Mouse (Mus musculus): ENCODE data around the gene Gm48552.

Gm48552 gene

DNA sequence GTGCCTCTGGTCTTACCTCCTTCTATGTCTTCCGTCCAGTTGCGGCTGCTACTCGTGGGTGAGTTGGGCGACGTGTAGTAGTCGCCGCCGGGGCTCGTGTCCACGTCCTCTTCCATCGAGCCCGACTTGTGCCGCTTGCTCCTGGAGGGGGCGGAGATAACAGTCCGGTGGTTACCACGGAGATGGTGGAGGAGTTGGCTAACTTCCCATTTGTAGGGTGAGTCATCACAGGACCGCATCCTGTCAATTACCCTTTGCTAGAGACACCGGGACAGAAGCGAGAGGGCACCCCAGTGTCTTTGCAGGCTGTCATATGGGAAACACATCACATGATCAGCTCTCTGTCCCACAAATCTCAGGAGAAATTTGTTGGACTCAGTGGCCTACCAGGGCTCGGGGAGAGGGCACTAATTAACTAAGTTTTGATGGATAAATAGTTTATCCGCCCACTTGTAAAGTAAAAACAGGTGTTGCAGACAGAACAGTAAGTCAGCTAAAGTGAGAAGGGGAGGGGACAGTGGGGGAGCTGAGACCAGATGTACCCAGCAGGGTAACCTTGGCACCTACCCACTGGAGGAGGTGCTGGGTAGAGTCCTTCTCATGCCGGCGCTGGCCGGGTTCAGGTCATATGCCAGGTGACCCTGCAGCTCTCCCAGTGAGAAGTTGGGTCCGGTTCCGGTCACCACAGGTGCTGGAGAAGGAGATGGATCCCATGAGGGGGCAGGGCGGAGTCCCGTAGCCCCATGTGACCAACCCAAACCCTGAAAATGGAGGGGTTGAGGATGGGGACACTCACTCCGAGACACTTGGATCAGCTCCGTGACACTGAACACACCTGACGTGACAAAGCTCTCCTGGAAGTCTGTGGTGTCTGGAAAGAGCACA is 19.0 kb downstream of the Gm48552 start:
- peak; percentile 91 to 94 for DNase-seq

DNA sequence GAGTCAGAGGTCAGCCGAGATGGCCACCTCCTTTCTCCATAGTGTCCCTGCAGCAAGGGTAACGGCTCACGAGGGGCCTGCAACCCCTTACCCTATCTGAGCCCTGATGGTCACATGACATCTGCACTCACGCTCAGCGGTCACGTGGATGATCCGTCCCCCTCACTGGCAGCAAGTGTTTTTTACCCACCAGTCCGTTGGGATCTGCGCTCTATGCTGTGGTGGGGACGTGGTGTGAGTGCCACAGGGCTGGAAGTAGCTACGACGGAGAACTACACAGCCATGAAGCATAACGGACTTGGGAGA is 19.6 kb downstream of the Gm48552 start:
- DNase-seq: no peak

DNA sequence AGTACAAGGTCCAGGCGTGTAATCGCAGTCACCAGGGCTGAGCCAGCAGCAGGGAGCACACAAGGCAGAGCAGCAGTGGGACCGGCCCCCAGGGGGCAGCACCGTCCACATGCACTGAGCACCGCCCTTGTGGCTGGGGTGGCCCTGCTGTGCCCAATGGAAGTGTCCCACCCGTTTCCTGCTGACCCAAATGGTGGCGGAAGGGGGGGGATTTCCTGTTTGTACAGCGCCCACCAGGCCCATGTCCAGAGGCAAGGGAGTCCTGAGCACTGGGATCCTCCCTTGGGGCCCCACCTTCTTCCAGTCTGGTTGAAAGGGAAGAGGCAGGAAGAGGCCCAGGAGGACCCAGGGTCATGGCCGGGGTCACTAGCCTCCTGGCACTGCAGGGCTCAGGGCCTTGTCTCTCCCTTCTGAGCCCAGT is 20.1 kb downstream of the Gm48552 start:
- peak; percentile 93 to 95 for DNase-seq

DNA sequence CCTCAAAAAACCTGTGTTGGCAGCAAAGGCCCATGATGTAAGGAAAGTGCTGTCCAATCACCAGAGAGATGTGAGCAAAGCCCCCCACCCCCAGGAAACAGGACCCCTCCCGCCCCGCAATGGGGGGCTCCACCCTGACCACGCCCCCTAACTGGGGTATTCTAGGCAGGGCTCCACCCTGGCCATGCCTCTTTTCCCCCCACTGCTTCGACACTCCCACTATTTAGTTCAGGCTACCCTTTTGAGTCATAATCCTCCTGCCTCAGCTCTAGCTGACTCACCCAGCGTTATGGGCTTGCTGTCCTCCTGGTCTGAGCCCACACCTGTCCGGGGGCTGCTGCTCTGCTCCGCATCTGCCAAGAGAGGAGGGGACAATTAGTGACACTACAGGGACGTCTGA is 20.5 kb downstream of the Gm48552 start:
- no peak for DNase-seq

DNA sequence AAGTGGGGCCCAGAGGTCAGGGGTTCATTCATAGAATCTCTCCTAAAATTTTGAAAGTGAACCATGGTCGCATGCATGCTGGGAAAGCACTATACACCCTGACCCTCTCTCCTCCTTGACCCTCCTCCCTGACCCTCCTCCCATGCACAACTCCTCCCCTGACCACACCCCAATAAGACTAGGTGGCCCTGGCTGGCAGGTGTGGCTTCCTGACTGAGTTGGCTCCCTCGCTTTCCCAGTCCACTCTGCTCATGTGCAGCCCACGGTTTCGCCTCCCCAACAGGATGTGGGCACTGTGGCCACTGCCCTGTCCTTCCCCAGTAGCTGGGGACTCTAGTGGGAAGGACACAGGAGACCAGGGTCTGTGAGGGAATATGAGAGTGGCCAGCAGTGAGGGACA is 21.5 kb downstream of the Gm48552 start:
- DNase-seq: peak; percentile 63 to 72

DNA sequence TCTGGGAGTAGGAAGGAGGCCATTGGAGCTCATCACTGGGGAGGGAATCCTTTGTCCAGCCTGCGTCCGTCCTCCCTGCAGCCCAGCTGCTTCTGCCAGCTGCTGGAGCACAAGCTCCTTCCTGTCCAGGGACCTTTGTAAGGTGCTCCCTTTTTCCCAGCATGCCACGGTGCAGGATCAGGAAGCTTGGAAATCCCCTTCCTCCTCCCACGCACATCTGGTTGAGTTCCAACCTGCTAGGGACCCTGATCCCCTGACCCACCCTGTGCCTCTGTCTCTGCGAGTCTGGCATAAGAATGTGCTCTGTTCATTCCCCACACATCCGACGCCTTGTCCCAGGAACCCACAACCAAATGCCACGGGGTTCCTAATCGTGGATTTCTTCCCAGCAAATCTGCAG is 22.2 kb downstream of the Gm48552 start:
- no peak for DNase-seq

DNA sequence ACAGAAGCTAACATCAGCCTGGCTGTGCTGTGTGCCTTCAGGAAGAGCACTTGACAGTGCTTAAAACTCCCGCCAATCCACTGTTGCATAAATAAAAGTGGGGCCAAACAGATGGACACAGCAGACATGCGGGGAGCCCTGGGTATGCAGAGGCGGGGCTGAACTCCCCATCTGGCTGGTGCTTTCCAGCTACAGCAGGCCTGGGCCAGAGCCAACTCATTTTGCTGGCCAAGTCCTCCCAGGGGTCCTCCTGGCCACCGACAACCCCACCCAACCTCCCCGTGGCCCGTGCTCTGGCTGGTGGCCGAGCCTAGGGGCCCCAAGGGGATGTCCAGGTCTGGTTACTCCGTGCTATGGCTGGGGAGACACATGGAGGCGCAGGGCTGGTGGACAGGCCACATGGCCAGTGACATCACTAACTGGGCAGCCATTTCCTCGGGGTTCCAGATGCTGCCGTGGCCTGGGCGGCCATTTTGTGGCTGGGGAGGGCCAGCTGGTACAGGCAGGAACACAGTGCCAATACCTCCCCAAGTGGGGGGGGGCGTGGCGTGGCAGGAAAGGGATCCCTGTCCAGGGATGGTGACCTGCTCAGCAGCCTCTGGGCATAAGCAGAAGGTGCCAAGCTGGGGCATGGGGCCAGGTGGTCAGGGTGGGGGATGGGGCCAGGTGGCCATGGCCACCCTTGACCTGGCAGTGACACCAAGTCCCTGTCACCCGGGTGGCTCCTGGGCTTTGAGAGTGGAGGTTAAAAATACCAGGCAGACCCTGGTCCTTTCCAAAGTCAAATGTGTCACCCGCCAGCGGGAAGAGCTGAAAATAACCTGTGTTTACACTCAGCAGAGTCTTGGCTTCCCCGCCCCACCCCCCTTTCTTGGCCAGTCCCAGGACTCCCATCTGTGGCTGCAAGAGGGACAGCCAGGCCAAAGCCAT is 22.9 kb downstream of the Gm48552 start:
- peak; percentile 79 to 86 for DNase-seq

DNA sequence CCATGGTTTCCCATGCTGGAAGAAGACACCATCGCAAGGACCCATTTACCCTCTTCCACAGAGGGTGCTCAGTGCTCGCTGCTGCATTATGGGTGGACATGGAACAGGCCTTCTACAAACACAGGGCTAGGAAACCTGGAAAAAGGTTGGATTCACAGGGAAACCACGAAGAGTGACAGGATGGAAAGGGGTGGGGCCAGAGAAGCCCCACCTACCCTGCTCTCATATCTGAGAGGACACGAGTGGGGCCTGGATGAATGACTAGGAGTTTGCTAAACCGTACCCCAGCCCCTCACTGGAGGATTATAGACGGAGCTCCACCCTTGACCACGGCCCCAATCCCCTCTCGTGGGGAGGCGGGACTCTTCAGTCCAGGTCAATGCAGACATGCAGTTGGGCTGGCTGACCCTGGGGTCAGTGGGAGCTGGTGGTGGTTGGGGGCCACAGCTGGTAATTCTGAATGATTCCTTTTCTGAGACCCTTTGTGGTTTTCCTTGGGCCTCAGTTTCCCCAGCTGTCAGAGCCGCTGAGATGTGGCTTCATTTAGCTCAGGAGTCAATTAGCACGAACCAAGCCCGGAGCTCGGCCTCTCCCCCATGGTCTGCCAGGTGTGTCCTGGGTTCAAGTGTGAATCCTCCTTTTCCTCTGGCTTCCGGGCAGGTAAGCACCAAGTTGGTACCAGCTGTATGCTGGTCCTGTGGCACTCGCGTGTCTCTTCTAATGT is 23.9 kb downstream of the Gm48552 start:
- no peak for DNase-seq

DNA sequence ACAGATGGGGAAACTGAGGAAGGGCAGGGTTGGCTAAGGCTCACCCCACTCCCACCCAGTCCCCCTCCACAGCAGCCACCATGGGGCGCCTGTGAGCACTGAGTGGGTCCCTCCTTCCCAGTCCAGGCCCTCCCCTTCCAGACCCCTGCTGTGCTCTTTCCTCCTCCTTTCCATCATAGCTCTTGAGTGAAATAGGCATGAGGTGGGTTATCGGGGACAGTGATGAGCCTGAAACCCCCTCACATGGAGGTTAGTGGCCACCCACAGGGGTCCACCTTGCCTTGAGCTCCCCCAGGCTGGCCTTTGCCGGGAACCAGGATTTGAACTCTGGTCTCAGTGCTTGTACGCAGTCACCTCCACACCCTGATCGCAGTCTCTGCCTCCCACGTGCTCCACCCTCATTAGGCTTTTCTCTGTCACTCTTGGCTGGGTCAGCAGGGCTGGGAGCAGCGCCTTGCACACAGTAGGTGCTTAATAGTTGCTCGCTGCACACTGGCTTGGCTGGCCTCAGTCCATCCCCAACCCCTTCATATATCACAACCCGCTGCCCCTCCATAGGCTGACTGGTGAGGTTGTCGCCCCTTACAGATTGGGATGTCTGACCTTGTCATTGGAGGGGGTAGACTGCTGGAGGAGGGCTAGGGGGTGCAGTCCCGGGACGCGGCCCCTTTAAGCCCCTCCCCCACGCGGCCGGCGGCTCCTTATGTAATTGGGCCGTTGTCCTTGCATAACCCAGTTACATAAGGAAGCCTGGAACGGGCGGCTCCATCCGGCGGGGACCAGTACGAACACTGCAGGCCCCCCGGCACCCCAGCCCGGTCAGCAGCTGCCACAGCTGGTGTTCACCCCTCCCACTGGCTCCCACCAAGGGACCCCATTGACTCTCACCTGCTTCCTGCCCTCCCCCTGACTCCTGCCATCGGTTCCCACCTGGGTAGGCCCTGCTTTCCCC is 24.8 kb downstream of the Gm48552 start:
- peak; percentile 89 to 94 for DNase-seq

DNA sequence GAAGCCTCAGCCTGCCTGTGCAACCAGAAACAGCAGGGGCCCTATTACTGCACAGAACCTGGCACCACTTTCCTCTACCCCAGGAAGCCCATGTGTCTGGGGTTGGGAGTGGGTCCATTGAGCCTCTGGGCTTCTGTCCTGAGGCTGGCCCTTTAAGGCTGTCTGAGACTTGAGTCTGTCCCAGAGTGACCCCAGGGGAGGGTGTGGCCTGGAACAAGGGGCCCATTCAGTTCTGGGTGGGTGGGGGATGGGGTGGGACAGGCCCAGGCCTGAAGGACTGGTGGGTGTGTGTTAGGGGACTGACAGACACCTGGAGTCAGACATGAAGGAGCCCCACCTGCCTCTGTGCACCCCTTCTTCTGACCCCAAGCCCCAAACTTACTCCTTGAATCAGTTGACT is 25.9 kb downstream of the Gm48552 start:
- DNase-seq: peak in 1 of 2 experiments; percentile 77

DNA sequence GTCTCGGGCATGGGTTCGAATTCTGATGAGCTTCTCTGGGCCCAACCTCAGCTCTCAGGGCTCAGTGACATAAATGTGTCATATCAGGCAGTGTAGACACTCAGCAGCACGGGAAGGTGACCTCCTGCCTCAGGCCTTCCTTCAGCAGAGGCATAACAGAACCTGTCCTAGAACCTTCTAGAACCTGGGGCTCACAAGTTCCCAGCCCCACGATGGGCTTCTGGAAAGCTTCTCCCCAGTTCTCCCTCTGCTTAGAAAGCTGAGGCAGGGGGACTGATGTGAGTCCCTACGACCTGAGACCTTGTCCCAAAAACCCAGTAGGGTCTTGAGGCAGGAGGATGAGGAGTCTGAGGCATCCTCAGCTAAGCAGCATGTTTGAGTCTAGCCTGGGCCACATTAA is 26.3 kb downstream of the Gm48552 start:
- DNase-seq: no peak

DNA sequence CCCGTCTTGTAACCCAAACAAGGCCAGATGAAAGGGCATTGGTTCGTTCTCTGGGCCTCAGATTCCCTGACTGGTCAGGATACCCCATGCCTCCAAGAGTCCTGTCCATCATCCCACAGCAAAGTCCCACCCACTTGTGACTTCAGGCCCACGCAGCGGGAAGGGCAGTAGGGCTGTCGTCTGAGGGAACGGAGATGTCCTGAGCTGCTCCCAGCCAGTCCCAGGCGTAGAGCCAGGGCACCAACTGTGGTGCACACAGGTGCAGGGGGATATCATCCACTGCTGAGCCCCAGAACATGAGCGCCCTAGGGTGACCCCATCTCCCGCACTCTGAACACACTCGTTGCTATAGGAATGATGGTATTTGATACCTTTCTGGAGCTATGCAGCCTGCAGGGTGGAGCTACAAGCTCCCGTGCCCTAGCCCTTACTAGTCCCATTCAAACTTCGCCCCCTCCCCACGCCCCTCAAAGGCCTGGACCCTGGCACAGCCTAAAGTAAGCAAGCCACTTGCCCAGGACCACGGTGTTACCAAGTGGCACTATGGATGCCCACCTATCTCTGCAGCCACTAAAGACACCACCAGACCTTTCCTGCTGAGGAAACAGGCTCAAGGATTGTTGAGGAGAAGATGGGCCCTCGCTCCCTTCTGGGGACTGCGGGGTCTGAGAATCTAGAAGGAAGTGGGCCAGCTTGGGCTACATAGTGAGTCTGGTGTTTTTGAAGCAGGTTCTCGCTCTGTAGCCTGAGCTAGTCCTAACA is 26.9 kb downstream of the Gm48552 start:
- no peak for DNase-seq

DNA sequence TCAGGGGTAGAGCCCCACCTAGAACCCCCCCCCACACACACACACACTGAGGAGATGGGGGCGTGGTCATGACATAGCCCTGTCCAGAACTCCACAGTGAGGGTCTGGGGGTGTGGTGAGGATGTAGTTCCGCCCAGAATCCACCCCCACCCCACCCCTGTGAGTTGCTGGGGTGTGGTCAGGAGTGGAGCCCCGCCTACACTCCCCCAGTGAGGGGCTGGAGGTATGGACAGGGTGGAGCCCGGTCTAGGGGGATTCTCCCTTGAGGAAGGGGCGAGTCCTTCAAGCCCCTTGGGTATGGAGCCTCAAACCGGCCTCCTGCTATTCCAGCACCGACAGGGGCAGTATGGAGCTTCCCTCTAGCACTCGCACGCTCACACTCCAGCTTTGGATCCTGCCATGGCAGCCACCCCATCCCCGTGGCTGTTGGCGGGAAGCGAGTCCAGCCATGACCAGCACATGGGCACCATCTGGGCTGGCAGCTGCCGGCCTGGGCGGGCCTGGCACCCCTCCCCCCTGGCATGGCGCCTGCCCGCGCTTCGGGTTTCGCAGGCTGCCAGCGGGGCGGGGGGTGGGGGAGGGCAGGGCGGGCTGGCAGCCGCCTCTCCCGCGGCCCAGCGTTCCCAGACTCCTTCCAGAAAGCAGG is 27.9 kb downstream of the Gm48552 start:
- peak; percentile 84 to 89 for DNase-seq

DNA sequence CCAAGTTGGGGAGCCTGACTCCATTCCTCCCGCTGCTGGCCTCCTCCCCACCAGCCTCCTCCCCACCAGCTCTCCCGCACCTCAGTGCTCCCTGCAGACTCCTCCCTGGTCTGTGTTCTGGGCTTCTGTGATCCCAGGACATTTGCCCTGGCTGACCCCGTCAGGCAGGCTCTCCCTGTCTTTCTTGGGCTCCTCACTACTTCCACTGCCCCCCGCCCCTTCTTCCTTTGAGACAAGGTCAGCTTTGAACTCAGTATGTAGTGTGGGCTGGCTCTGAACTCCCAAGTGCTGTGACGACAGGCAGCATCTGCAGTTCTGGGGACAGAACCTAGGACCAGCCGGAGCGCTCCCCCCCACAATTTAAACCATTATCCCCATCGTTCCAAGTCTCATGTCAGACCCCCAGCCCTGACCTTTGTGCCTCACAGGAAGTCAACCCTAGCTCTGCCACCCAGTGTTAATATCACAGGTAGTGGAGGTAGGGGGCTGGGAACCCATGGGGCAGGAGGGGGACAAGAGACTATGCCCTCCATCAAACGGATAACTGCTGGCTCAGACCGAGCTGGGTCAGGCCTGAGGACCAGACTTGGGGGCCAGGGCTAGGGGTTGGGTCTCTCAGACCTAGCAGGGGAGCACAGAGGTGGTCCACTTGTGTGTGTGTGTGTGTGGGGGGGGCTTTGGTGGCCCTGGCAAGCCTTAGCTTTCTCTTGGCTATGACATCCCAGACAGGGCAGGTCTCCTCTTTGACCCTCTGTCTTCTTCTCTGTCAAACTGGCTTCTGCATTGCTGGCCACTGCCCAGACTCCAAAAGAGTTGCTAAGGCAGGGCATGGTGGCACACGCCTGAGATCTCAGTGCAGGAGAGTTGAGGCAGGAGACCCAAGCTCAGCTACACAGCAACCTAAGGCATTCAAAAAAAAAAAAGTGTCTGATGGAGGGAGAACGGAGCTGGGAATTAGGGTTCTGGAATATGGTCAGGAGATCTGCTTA is 28.7 kb downstream of the Gm48552 start:
- peak in 1 of 2 experiments; percentile 55 for DNase-seq

DNA sequence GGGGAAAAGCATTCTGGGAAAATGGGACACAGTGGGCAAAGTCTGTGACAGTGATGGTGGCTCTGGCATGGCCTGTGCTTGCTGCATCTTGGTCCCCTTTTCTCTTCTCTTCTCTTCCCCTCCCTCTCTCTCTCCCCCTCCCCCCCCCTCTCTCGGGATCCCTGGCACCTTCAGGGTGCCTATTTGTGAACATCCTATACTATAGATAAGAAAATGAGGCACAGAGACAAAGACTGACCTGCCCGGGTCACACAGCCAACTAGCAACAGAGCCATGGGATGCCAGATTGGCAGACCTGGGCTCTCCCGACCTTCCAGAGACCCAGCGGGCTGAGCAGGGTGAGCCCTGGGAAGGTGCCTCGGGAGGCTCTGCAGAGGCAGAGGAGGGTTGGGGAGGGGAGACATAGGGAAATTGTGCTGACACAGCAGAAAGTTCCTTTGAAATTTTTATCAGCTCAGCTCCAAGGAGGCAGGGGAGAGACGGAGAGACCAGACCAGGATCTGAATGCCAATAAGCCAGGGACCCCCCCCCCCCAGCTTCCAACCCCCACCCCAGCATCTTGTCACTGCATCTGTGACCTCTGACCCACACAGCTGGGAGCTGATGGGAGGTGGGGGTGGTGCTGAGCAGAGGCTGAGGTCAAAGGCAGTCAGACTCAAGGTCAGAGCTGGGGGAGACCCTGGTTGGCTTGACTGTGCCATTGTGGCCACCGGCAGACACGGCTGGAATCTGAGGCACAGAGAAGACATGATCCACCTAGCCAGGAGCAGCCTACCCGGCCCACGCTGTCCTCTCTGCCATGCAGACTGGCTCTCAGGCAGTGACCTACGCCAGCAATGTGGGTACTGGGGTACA is 29.6 kb downstream of the Gm48552 start:
- peak in 1 of 2 experiments; percentile 5 for DNase-seq

DNA sequence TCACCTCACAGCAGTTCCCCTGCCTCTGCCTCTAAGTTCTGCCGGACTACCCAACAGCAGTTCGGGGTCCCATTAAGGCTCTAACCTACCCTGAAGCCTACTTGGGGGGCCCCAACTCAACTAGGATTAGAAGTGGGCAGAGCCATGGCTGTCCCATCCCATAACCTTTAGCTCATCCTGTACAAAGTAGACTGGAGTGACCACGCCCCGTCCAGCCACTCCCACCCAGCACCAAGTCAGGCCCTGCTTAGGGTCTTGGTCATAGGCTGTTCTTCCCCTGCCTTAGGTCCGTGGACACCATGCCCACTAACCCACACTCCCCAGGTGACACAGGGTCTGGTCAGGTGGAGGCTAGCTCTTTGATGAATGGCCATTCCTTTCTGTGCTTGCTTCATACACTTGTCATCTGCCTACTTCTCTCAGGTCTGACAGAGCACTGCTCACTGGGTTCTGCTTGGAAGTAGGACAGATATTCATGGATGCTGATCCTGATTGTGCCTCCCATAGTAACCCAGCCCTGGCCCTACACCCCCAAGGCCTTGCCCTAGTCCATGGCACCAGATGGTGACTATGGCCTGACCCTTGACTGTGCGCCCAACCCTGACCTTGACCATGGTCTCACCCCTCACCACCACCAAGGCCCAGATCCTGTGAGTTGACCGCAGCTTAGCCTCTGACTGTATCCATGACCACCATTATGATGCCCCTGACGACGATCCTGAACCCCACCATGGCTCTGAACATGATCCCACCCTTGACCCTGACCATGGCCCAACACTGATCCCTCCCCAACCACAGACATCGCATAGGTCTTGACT is 30.5 kb downstream of the Gm48552 start:
- peak; percentile 1 to 2 for DNase-seq

DNA sequence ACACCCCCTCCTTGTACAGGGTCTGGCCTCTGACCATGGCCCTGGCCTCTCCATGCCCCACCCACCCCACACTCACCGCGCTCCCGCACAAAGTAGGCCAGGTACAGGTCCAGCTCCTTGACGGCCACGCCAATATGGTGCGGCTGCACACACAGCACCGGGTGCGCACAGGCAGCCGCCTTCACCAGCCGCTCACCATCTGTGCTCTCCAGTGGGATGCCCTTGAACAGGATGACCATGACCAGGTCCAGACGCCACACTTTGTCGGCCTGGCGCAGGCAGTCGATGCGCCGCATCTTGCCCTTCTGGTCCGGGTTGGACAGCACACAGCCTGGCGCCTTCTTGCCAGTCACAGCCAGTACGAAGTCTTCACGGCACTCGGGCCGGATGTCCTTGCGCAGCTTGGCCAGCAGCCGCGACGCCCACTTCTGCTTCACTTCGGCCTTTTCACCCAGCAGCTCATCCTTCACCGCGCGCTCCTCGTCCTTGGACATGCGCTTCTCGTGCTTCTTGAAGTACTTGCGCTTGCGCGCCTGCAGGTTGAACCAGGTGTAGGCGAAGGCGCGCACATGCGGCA is 31.5 kb downstream of the Gm48552 start:
- DNase-seq: peak; percentile 9 to 17

Measured in lung, adult 18-20 months (tissue).